Mouse (Mus musculus) CH12.LX (cell line): Measurements from ENCODE around the gene Trim75. TPM values are rescaled to one million over a fixed set of nuclear protein-coding genes. Genes with fewer than 3 reads are reported as not detected.

ENCODE experiments used
- DNase-seq: peaks from one replicate; pipeline ENCODE4 v3.0.0-alpha.2; 2013; ENCODE audit errors: extremely low read depth
- H3K27ac ChIP-seq: 2 replicates; pipeline ENCODE4 v1.5.1; 2012; ENCODE audit warnings: low read depth, mild to moderate bottlenecking, control low read depth, moderate library complexity; ENCODE audit not compliant: insufficient read depth
- H3K27me3 ChIP-seq: replicated peaks from 2 replicates; pipeline ENCODE3; 2012; ENCODE audit warnings: inconsistent platforms
- H3K36me3 ChIP-seq, 2 experiments: replicated peaks in 1 of 2; 2 replicates each; pipeline versions ENCODE3 to v1.6.1; 2012; ENCODE audit warnings: inconsistent platforms in 1 of 2, low read length in 1 of 2, mild to moderate bottlenecking in 1 of 2, mixed read lengths in 1 of 2, moderate library complexity in 1 of 2; ENCODE audit not compliant: control insufficient read depth in 1 of 2, insufficient read depth in 1 of 2
- H3K4me1 ChIP-seq, 2 experiments: 2 replicates each; pipeline ENCODE4 v1.6.1; 2012; ENCODE audit warnings: inconsistent platforms in 1 of 2, moderate library complexity in 1 of 2; ENCODE audit not compliant: insufficient read depth in 2 of 2, control insufficient read depth in 1 of 2
- H3K4me2 ChIP-seq: 2 replicates; pipeline ENCODE4 v1.6.1; 2012; ENCODE audit warnings: low read depth, mild to moderate bottlenecking, control low read depth; ENCODE audit not compliant: poor library complexity, insufficient read depth, severe bottlenecking
- H3K4me3 ChIP-seq, 3 experiments: fragments of 150-350 bp in 1 of 3; sonication (generic) in 1 of 3; replicated peaks in 1 of 3; 2 replicates each; pipeline versions ENCODE3 to v1.5.1; 2011 to 2012; ENCODE audit warnings: low read depth in 2 of 3, low read length in 2 of 3, mild to moderate bottlenecking in 2 of 3, moderate library complexity in 2 of 3, control low read depth in 1 of 3, improper control_type of control experiment in 1 of 3, inconsistent platforms in 1 of 3, mixed read lengths in 1 of 3; ENCODE audit not compliant: poor library complexity in 1 of 3
- H3K79me2 ChIP-seq: replicated peaks from 2 replicates; pipeline ENCODE4 v1.6.1; 2012; ENCODE audit warnings: mild to moderate bottlenecking, moderate library complexity; ENCODE audit not compliant: control insufficient read depth, poor library complexity, insufficient read depth, severe bottlenecking; ENCODE audit errors: extremely low read depth
- H3K9ac ChIP-seq: 2 replicates; pipeline ENCODE4 v1.6.1; 2012; ENCODE audit warnings: low read depth, mild to moderate bottlenecking, control low read depth, moderate library complexity; ENCODE audit not compliant: insufficient read depth
- H3K9me3 ChIP-seq: replicated peaks from 2 replicates; pipeline ENCODE3; 2012; ENCODE audit warnings: low read length, inconsistent platforms, mixed read lengths
- CHD1 ChIP-seq: IDR thresholded peaks from 2 replicates; pipeline ENCODE4 v1.6.1; 2012; ENCODE audit warnings: low read depth, low read length, improper control_type of control experiment, inconsistent platforms
- CTCF ChIP-seq, 2 experiments: IDR thresholded peaks in 1 of 2; conservative IDR thresholded peaks in 1 of 2; 2 replicates each; pipeline ENCODE4 v1.5.1; 2011 to 2012; ENCODE audit warnings: low read depth in 2 of 2, low read length in 2 of 2, improper control_type of control experiment in 1 of 2, inconsistent platforms in 1 of 2, mild to moderate bottlenecking in 1 of 2, moderate library complexity in 1 of 2
- EP300 ChIP-seq: IDR thresholded peaks from 2 replicates; pipeline ENCODE4 v1.6.1; 2011; ENCODE audit warnings: low read length, improper control_type of control experiment
- GABPA ChIP-seq: IDR thresholded peaks from 2 replicates; pipeline ENCODE4 v1.6.1; 2012; ENCODE audit warnings: low read depth, low read length, improper control_type of control experiment, inconsistent platforms; ENCODE audit not compliant: insufficient replicate concordance
- IRF4 ChIP-seq: IDR thresholded peaks from 2 replicates; pipeline ENCODE4 v1.6.1; 2014; ENCODE audit warnings: low read depth, mild to moderate bottlenecking, inconsistent platforms, low read length, improper control_type of control experiment
- JUN ChIP-seq: IDR thresholded peaks from 2 replicates; pipeline ENCODE4 v1.6.1; 2011; ENCODE audit warnings: low read depth, mild to moderate bottlenecking, low read length, improper control_type of control experiment, moderate library complexity; ENCODE audit not compliant: insufficient read depth
- JUND ChIP-seq: conservative IDR thresholded peaks from 2 replicates; pipeline ENCODE4 v1.6.1; 2011; ENCODE audit warnings: low read depth, low read length, improper control_type of control experiment
- MAFK ChIP-seq: IDR thresholded peaks from 2 replicates; pipeline ENCODE4 v1.6.1; 2011; ENCODE audit warnings: low read length, improper control_type of control experiment; ENCODE audit not compliant: insufficient replicate concordance
- MEF2A ChIP-seq: IDR thresholded peaks from 2 replicates; pipeline ENCODE4 v1.6.1; 2014; ENCODE audit warnings: low read depth, mild to moderate bottlenecking, inconsistent platforms, low read length, improper control_type of control experiment, borderline replicate concordance
- NRF1 ChIP-seq: IDR thresholded peaks from 2 replicates; pipeline ENCODE4 v1.6.1; 2014; ENCODE audit warnings: low read depth, mild to moderate bottlenecking, inconsistent platforms, low read length, improper control_type of control experiment, moderate library complexity
- PAX5 ChIP-seq: IDR thresholded peaks from 2 replicates; pipeline ENCODE4 v1.6.1; 2012; ENCODE audit warnings: low read length, inconsistent platforms, mixed read lengths
- RAD21 ChIP-seq: IDR thresholded peaks from 2 replicates; pipeline ENCODE4 v1.6.1; 2011; ENCODE audit warnings: low read depth, mild to moderate bottlenecking, low read length, improper control_type of control experiment, moderate library complexity
- SIN3A ChIP-seq: IDR thresholded peaks from 2 replicates; pipeline ENCODE4 v1.6.1; 2012; ENCODE audit warnings: low read length, improper control_type of control experiment, inconsistent platforms
- SMC3 ChIP-seq: IDR thresholded peaks from 2 replicates; pipeline ENCODE4 v1.6.1; 2011; ENCODE audit warnings: low read depth, low read length, improper control_type of control experiment
- TCF12 ChIP-seq: IDR thresholded peaks from 2 replicates; pipeline ENCODE4 v1.6.1; 2014; ENCODE audit warnings: low read depth, mild to moderate bottlenecking, inconsistent platforms, low read length, improper control_type of control experiment
- ZKSCAN1 ChIP-seq: IDR thresholded peaks from 2 replicates; pipeline ENCODE4 v1.6.1; 2012; ENCODE audit warnings: low read depth, inconsistent platforms, low read length, improper control_type of control experiment, borderline replicate concordance
- ZMIZ1 ChIP-seq: IDR thresholded peaks from 2 replicates; pipeline ENCODE4 v1.6.1; 2012; ENCODE audit warnings: low read depth, mild to moderate bottlenecking, inconsistent platforms, low read length, improper control_type of control experiment
- dilution Hi-C: fragments of 300-500 bp; cut with MboI; formaldehyde crosslinking; loops from 2 replicates; pipeline ENCODE4 v1.14.3; 2020; ENCODE audit warnings: low sequenced_read_pairs; ENCODE audit not compliant: extremely low pct_unique_long_range_greater_than_20kb, extremely low pct_ligation_motif_present
- in situ Hi-C: fragments of 300-500 bp; cut with MboI; formaldehyde crosslinking; loops from 3 replicates; pipeline ENCODE4 v1.14.3; 2019; ENCODE audit warnings: low sequenced_read_pairs, low pct_ligation_motif_present, low pct_unique_long_range_greater_than_20kb, mixed read lengths
- polyA plus RNA-seq: library from polyadenylated mRNA; unstranded; fragments of >175 nt; gene quantifications from 2 replicates; pipeline ENCODE4 v1.2.1, GENCODE M21; 2012; ENCODE audit warnings: low read depth; ENCODE audit not compliant: insufficient read length
- total RNA-seq, 2 experiments: library from RNA; depleted of rRNA; stranded (reverse); fragments of 300-350 nt in 1 of 2; fragments of >200 nt in 1 of 2; gene quantifications; 2 replicates each; pipeline ENCODE4 v1.2.3; 2012 to 2014

The Trim75 gene
- total and polyA plus RNA-seq, 3 experiments, result not detected

DNA sequence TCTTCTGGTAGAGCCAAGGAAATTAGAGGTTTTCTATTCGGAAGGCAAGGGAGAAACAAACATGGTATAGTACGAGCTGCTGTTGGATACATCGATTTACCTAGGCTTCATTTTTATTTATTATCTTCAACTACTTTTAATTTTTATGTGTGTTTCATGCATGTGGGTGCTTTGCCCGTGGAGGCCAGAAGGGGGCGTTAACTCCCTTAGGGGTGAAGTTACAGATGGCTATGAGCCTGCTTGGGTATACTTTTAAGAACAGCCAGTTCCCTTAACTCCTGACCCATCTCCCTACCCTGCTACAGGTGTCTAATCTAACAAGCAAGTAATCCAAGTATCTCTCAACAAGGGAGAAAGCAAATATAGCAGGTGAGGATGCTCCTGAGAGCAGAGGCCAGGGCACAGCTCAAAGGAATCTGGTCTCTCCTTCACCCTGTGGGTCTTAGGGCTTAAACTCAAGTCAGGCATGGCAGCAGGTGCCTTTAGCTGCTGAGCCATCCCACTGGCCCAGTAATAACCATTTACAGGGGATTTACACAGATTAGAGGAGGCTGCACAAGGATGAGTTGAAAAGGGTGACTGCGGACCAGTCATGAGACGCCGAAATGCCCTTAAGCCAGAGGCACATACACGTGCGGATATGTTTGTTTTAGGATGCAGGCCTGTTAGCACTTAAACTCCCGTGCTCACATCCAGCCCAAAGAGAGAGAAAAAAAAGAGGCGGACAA lies 41.5 kb upstream of the Trim75 start:
- H3K36me3 ChIP-seq, result no peaks in the 10 kb centered on the region
- H3K27me3 ChIP-seq, result no peaks in the 10 kb centered on the region
- in situ Hi-C loops (no loop called here), dilution Hi-C loops (no loop called here)
- TF ChIP-seq CTCF (conservative IDR thresholded peaks at IDR 0.05 in 1 of 2, IDR thresholded peaks at IDR 0.05 in 1 of 2; ENCODE audit: low read depth in 2 of 2, low read length in 2 of 2) (peak; percentile 10 to 21; a peak in 2 of 4 replicates), NRF1 (no peak), GABPA (no peak), CHD1 (no peak), IRF4 (no peak)
- TF ChIP-seq, all 38 proteins: peak for 1
- no peaks in the 10 kb centered on the region for H3K9me3 ChIP-seq
- H3K4me2 ChIP-seq, result no peak overlapping the region
- no peak overlapping the region for H3K9ac ChIP-seq
- DNase-seq, result no peak
- no peaks in the 10 kb centered on the region for H3K79me2 ChIP-seq
- no peak overlapping the region for H3K4me3 ChIP-seq
- no peak overlapping the region for H3K27ac ChIP-seq
- H3K4me1 ChIP-seq, result peaks cover 0 to 3% of the 10 kb centered on the region in 2 experiments; a peak in 1 of 4 replicates

DNA sequence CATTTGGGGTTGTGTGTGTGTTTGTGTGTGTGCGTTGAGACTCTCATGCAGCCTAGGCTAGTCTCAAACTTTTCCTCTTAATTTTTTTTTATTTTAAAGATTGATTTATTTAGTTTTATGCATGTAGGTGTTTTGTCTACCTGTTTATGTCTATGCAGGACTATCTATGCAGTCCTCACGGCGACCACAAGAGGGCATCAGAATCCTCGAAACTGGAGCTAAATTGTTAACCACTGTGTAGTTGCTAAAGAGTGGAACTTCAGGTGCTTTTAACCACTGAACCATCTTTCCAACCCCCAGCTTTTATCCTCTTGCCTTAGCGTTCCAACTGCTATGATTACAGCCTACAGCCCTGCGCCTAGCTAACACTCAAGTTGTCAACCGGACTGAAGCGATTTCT lies 34.9 kb upstream of the Trim75 start:
- Histone ChIP-seq H3K9me3 (no peaks in the 10 kb centered on the region), H3K36me3 (no peaks in the 10 kb centered on the region)
- dilution Hi-C loops, result no loop called here
- TF ChIP-seq PAX5 (no peak), ZKSCAN1 (no peak), RAD21 (peak; percentile 79), MAFK (no peak), CTCF (conservative IDR thresholded peaks at IDR 0.05 in 1 of 2, IDR thresholded peaks at IDR 0.05 in 1 of 2; ENCODE audit: low read depth in 2 of 2, low read length in 2 of 2) (peak; percentile 67 to 82), EP300 (no peak), MEF2A (no peak), SMC3 (peak; percentile 78), JUND (peak; percentile 23; the same call in 1 of the 2 replicates), JUN (no peak), ZMIZ1 (no peak), SIN3A (no peak), CHD1 (no peak), TCF12 (no peak)
- TF ChIP-seq, all 38 proteins: peak for 4
- in situ Hi-C loops, result no loop called here
- Histone ChIP-seq H3K4me2 (0 out of 2 replicates have a peak overlapping the region, but pooled peaks have one; percentile 26), H3K27me3 (no peaks in the 10 kb centered on the region), H3K79me2 (no peaks in the 10 kb centered on the region), H3K4me1 (peaks cover 0 to 5% of the 10 kb centered on the region in 2 experiments; a peak in 1 of 4 replicates), H3K27ac (no peak overlapping the region), H3K9ac (no peak overlapping the region), H3K4me3 (no peak overlapping the region)
- peak; percentile 38 for DNase-seq
